In genomic region chr12:112576341-112576740, GRCm38 (mm10) we compare ENCODE assay signal across 8 mouse cellular contexts. TPM values are rescaled to one million over a fixed set of nuclear protein-coding genes. Genes with fewer than 3 reads are reported as not detected.
DNase-seq lines count a peak whose midpoint lies in the region; ATAC-seq and TF ChIP-seq lines count a peak whose summit lies in the region.

No protein-coding gene starts in this region.

- intact Hi-C loops in gastrocnemius, adult 2 months (cut with DNase I), result no loop called here

- no peak for ATAC-seq in neural tube, embryonic 11.5 days (ENCODE audit: insufficient read depth, low FRiP score, low TSS enrichment)
- peak; percentile 82 for ATAC-seq in stomach, embryonic 16.5 days (ENCODE audit: insufficient read depth, low FRiP score)

- no peak for TF ChIP-seq CTCF in gastrocnemius, adult 2 months (IDR thresholded peaks at IDR 0.05)

- no peaks in the 10 kb centered on the region for H3K36me3 ChIP-seq in neural tube, embryonic 11.5 days (ENCODE audit: control insufficient read depth, insufficient read depth, low read length)
- H3K36me3 ChIP-seq in stomach, embryonic 16.5 days (ENCODE audit: control insufficient read depth, insufficient read depth, low read length), result no peaks in the 10 kb centered on the region

- WGBS in neural tube, embryonic 11.5 days, result 11% methylated on average over 5 of the region's 6 CpGs
- 17% methylated on average over 6 of the region's 6 CpGs for WGBS in stomach, embryonic 16.5 days

- no peaks in the 10 kb centered on the region for H3K4me1 ChIP-seq in neural tube, embryonic 11.5 days (ENCODE audit: control insufficient read depth, insufficient read depth, low read length)
- peaks cover 42% of the 10 kb centered on the region for H3K4me1 ChIP-seq in stomach, embryonic 16.5 days (ENCODE audit: control insufficient read depth, insufficient read depth, low read length)

- H3K4me3 ChIP-seq in gastrocnemius, adult 2 months, result no peak overlapping the region
- H3K4me3 ChIP-seq in neural tube, embryonic 11.5 days (ENCODE audit: low read depth, low read length), result no peak overlapping the region
- H3K4me3 ChIP-seq in stomach, embryonic 16.5 days (replicated peaks; ENCODE audit: low read length), result no peak overlapping the region

- no peaks in the 10 kb centered on the region for H3K27me3 ChIP-seq in neural tube, embryonic 11.5 days (ENCODE audit: control insufficient read depth, insufficient read depth, low read length)
- no peaks in the 10 kb centered on the region for H3K27me3 ChIP-seq in stomach, embryonic 16.5 days (ENCODE audit: control insufficient read depth, insufficient read depth, low read length)

- no peaks in the 10 kb centered on the region for H3K9me3 ChIP-seq in neural tube, embryonic 11.5 days (ENCODE audit: control insufficient read depth, low read length)
- H3K9me3 ChIP-seq in stomach, embryonic 16.5 days (replicated peaks; ENCODE audit: control insufficient read depth, low read length), result no peaks in the 10 kb centered on the region

- no peak for DNase-seq in gastrocnemius, adult 2 months
- DNase-seq in gastrocnemius, adult 18-20 months (ENCODE audit: low spot score), result no peak
- DNase-seq in neural tube, embryonic 11.5 days (ENCODE audit: low spot score), result no peak
- DNase-seq in neural tube, embryonic 10.5 days (ENCODE audit: extremely low spot score, low spot score), result no peak
- DNase-seq in left cerebral cortex, adult 9 months (ENCODE audit: low spot score in 2 of 2), result peak; percentile 69 to 78
- DNase-seq in thymus, postnatal 4 days, result no peak
- DNase-seq in lung, postnatal 36 days, result no peak

- peak overlapping the region; percentile 53; the same call in 1 of the 2 replicates for H3K27ac ChIP-seq in gastrocnemius, adult 2 months
- no peak overlapping the region for H3K27ac ChIP-seq in neural tube, embryonic 11.5 days (ENCODE audit: low read depth, low read length)
- peak overlapping the region; percentile 98 for H3K27ac ChIP-seq in stomach, embryonic 16.5 days (ENCODE audit: low read length)

- peak overlapping the region; percentile 22; the same call in 1 of the 2 replicates for H3K9ac ChIP-seq in neural tube, embryonic 11.5 days (ENCODE audit: low read length)
- H3K9ac ChIP-seq in stomach, embryonic 16.5 days (ENCODE audit: low read length), result peak overlapping the region; percentile 60

- H3K4me2 ChIP-seq in neural tube, embryonic 11.5 days (ENCODE audit: low read depth), result no peak overlapping the region
- H3K4me2 ChIP-seq in stomach, embryonic 16.5 days (ENCODE audit: low read depth, low read length), result peak overlapping the region; percentile 46

RNA-seq across cellular contexts. Expression of gene Inf2, which starts 12.2 kb away (rescaled TPM):
- 10 to 100 TPM in 1 of 2 experiments, 1 to 10 TPM in 1; 8.2 to 13.0 TPM for total RNA-seq in gastrocnemius, adult 2 months (2021)
- total RNA-seq in gastrocnemius, adult 18-20 months (2021), result 10 to 100 TPM in 1 of 2 experiments, 1 to 10 TPM in 1; 7.7 to 11.0 TPM
- polyA plus RNA-seq in neural tube, embryonic 11.5 days (2014; fragmentation: Nextera tagmentation; extraction: Ambion mirVana), result 1.9 and 2.2 TPM in 2 replicates
- 2.9 and 3.9 TPM in 2 replicates for polyA plus RNA-seq in stomach, embryonic 16.5 days (2015; fragmentation: Nextera tagmentation; extraction: Ambion mirVana)

RNA-seq across cellular contexts. Expression of gene Adssl1, which starts 43.5 kb away (rescaled TPM):
- 1,000 to 10,000 TPM; 1,028 to 1,061 TPM for total RNA-seq in gastrocnemius, adult 2 months (2021)
- 1,000 to 10,000 TPM in 1 of 2 experiments, 100 to 1,000 TPM in 1; 975 to 1,075 TPM for total RNA-seq in gastrocnemius, adult 18-20 months (2021)
- 4.6 and 4.7 TPM in 2 replicates for polyA plus RNA-seq in neural tube, embryonic 11.5 days (2014; fragmentation: Nextera tagmentation; extraction: Ambion mirVana)
- 2.7 and 10.3 TPM in 2 replicates for polyA plus RNA-seq in stomach, embryonic 16.5 days (2015; fragmentation: Nextera tagmentation; extraction: Ambion mirVana)

RNA-seq across cellular contexts. Expression of gene Tmem179, which starts 59.8 kb away (rescaled TPM):
- not detected for total RNA-seq in gastrocnemius, adult 2 months (2021)
- not detected for total RNA-seq in gastrocnemius, adult 18-20 months (2021)
- 5.8 and 8.4 TPM in 2 replicates for polyA plus RNA-seq in neural tube, embryonic 11.5 days (2014; fragmentation: Nextera tagmentation; extraction: Ambion mirVana)
- 2.4 TPM in 2 replicates for polyA plus RNA-seq in stomach, embryonic 16.5 days (2015; fragmentation: Nextera tagmentation; extraction: Ambion mirVana)

Comparison
In these comparisons a context has a peak if more than half of its experiments do, and no peak if none do; other contexts are left out.
1. DNase-seq: peak in left cerebral cortex, adult 9 months (2 of 2); none in gastrocnemius, adult 2 months (single experiment), gastrocnemius, adult 18-20 months (single experiment), neural tube, embryonic 11.5 days (single experiment), neural tube, embryonic 10.5 days (single experiment), thymus, postnatal 4 days (single experiment) and lung, postnatal 36 days (single experiment).